Mouse (Mus musculus) liver, embryonic 14.5 days (tissue): ENCODE measurements at regions not wholly inside any gene's neighbourhood (a gene's known extent, or its start where the extent isn't known, plus 50 kb on each side); places are given as distances from the start of the nearest gene placed in this dataset.

ENCODE experiments used
- ATAC-seq: fragments of 200-750 bp; cut with Nextera tagmentation; 2 replicates; pipeline ENCODE4 v1.8.0; 2017; ENCODE audit warnings: moderate number of reproducible peaks, mild to moderate bottlenecking, moderate library complexity; ENCODE audit not compliant: insufficient read depth
- DNase-seq, 3 experiments: peaks; one replicate each; pipeline ENCODE4 v3.0.0-alpha.2; 2012 to 2013; ENCODE audit warnings: low read depth in 3 of 3, low spot score in 3 of 3
- H3K27ac ChIP-seq: fragments of 300-500 bp; sonication (generic); 2 replicates; pipeline ENCODE4 v1.5.1; 2014; ENCODE audit warnings: moderate library complexity, mild to moderate bottlenecking, control low read depth, inconsistent platforms
- H3K27me3 ChIP-seq: fragments of 300-500 bp; sonication (generic); 2 replicates; pipeline ENCODE4 v1.6.1; 2014; ENCODE audit warnings: mild to moderate bottlenecking, low read length, moderate library complexity; ENCODE audit not compliant: control insufficient read depth, insufficient read depth
- H3K36me3 ChIP-seq: fragments of 300-500 bp; sonication (generic); replicated peaks from 2 replicates; pipeline ENCODE4 v1.6.1; 2014; ENCODE audit warnings: low read depth; ENCODE audit not compliant: control insufficient read depth, insufficient read depth
- H3K4me1 ChIP-seq, 2 experiments: fragments of 200-500 bp in 1 of 2; fragments of 300-500 bp in 1 of 2; sonication (generic) in 1 of 2; replicated peaks; 2 replicates each; pipeline ENCODE4 v1.6.1; 2012 to 2014; ENCODE audit warnings: antibody characterized with exemption in 1 of 2, inconsistent platforms in 1 of 2, low read length in 1 of 2; ENCODE audit not compliant: control insufficient read depth in 2 of 2, insufficient read depth in 2 of 2
- H3K4me2 ChIP-seq: fragments of 300-500 bp; sonication (generic); 2 replicates; pipeline ENCODE4 v1.6.1; 2014; ENCODE audit warnings: low read depth, mild to moderate bottlenecking, control low read depth, moderate library complexity
- H3K4me3 ChIP-seq, 2 experiments: fragments of 200-500 bp in 1 of 2; fragments of 300-500 bp in 1 of 2; sonication (generic) in 1 of 2; 2 replicates each; pipeline ENCODE4 v1.5.1; 2012 to 2014; ENCODE audit warnings: low read depth in 2 of 2, low read length in 2 of 2, mild to moderate bottlenecking in 2 of 2, control low read depth in 1 of 2, inconsistent platforms in 1 of 2, moderate library complexity in 1 of 2; ENCODE audit not compliant: insufficient read depth in 1 of 2
- H3K9ac ChIP-seq: fragments of 300-500 bp; sonication (generic); replicated peaks from 2 replicates; pipeline ENCODE4 v1.6.1; 2014; ENCODE audit warnings: mild to moderate bottlenecking, control low read depth, moderate library complexity
- H3K9me3 ChIP-seq: fragments of 300-500 bp; sonication (generic); 2 replicates; pipeline ENCODE4 v1.6.1; 2016; ENCODE audit warnings: low read length, mixed read lengths; ENCODE audit not compliant: control insufficient read depth
- CTCF ChIP-seq: IDR thresholded peaks from 2 replicates; pipeline ENCODE4 v1.5.1; 2016; ENCODE audit warnings: antibody characterized with exemption, low read depth, control low read depth
- EP300 ChIP-seq: IDR thresholded peaks from 2 replicates; pipeline ENCODE4 v1.6.1; 2016; ENCODE audit warnings: antibody characterized with exemption, low read depth
- WGBS: fragments of 180-500 bp; shearing (Covaris S2); extraction: QIAGEN DNeasy Blood & Tissue Kit; methylation state at CpG from one replicate; pipeline ENCODE4 v1.1.7; 2014; ENCODE audit not compliant: insufficient replicate concordance; 5-methylcytosine and 5-hydroxymethylcytosine counted together

- Histone ChIP-seq H3K4me1 (no peaks in the 10 kb centered on the region), H3K4me3 (no peak overlapping the region), H3K4me2 (no peak overlapping the region), H3K9me3 (no peaks in the 10 kb centered on the region), H3K9ac (no peak overlapping the region), H3K27ac (no peak overlapping the region), H3K27me3 (no peaks in the 10 kb centered on the region), H3K36me3 (no peaks in the 10 kb centered on the region)
- ATAC-seq = no peak
- DNase-seq = no peak
- 43% methylated on average over 2 of the region's 2 CpGs for WGBS
- no peak for TF ChIP-seq EP300
- no peak for TF ChIP-seq CTCF
Measured at GRCm38 (mm10) chr5:42980946-42981650, 251.9 kb upstream of the Cpeb2 start.

- Histone ChIP-seq H3K9ac (no peak overlapping the region), H3K4me3 (no peak overlapping the region), H3K9me3 (no peaks in the 10 kb centered on the region), H3K27me3 (no peaks in the 10 kb centered on the region), H3K27ac (no peak overlapping the region), H3K4me2 (no peak overlapping the region), H3K4me1 (no peaks in the 10 kb centered on the region), H3K36me3 (no peaks in the 10 kb centered on the region)
- TF ChIP-seq EP300 (no peak), CTCF (peak; percentile 14; the same call in 1 of the 2 replicates)
- DNase-seq (no peak), ATAC-seq (no peak)
- 49% methylated on average over 4 of the region's 4 CpGs for WGBS
Measured at GRCm38 (mm10) chr5:42986203-42986602, 246.8 kb upstream of the Cpeb2 start.

GRCm38 (mm10) chr5:42987710-42988466 is 245.1 kb upstream of the Cpeb2 start:
- no peaks in the 10 kb centered on the region for H3K27me3 ChIP-seq
- ATAC-seq (no peak), DNase-seq (no peak)
- H3K36me3 ChIP-seq = no peaks in the 10 kb centered on the region
- no peak overlapping the region for H3K4me2 ChIP-seq
- no peaks in the 10 kb centered on the region for H3K4me1 ChIP-seq
- no peak overlapping the region for H3K4me3 ChIP-seq
- H3K9me3 ChIP-seq = no peaks in the 10 kb centered on the region
- no peak overlapping the region for H3K9ac ChIP-seq
- 62% methylated on average over 3 of the region's 3 CpGs for WGBS
- H3K27ac ChIP-seq = no peak overlapping the region
- TF ChIP-seq CTCF = no peak
- TF ChIP-seq EP300 = no peak

GRCm38 (mm10) chr5:42989287-42989686 is 243.7 kb upstream of the Cpeb2 start:
- WGBS = 65% methylated on average over 3 of the region's 3 CpGs
- ATAC-seq = no peak

GRCm38 (mm10) chr5:43024006-43024593 is 208.9 kb upstream of the Cpeb2 start:
- WGBS = 55% methylated on average over 7 of the region's 7 CpGs
- H3K9me3 ChIP-seq = no peaks in the 10 kb centered on the region
- ATAC-seq = no peak
- no peaks in the 10 kb centered on the region for H3K4me1 ChIP-seq
- no peak for DNase-seq
- no peak overlapping the region for H3K9ac ChIP-seq
- H3K4me2 ChIP-seq = no peak overlapping the region
- no peak overlapping the region for H3K27ac ChIP-seq
- no peaks in the 10 kb centered on the region for H3K27me3 ChIP-seq
- no peaks in the 10 kb centered on the region for H3K36me3 ChIP-seq
- TF ChIP-seq CTCF = no peak
- TF ChIP-seq EP300 = no peak
- no peak overlapping the region for H3K4me3 ChIP-seq

More at GRCm38 (mm10) chr5:42989287-42989686, 243.7 kb upstream of the Cpeb2 start:
- Histone ChIP-seq H3K27ac (no peak overlapping the region), H3K4me3 (no peak overlapping the region), H3K4me1 (no peaks in the 10 kb centered on the region), H3K4me2 (no peak overlapping the region), H3K27me3 (no peaks in the 10 kb centered on the region), H3K9ac (no peak overlapping the region), H3K9me3 (no peaks in the 10 kb centered on the region), H3K36me3 (no peaks in the 10 kb centered on the region)
- no peak for TF ChIP-seq CTCF
- TF ChIP-seq EP300 = no peak
- no peak for DNase-seq
